Mouse (Mus musculus): ENCODE results near the gene Glrp1.

The Glrp1 gene

GRCm38 (mm10) chr1:88497407-88497806 is 12.5 kb downstream of the Glrp1 start:
- peak in 1 of 2 experiments; percentile 14 for DNase-seq (ENCODE audit: low read depth in 2 of 2, low spot score in 2 of 2)

- DNase-seq (ENCODE audit: low read depth in 2 of 2, low spot score in 2 of 2) = no peak
These were observed 17.5 kb downstream of the Glrp1 start for GRCm38 (mm10) chr1:88492415-88492814.

GRCm38 (mm10) chr1:88491617-88492378 is 18.1 kb downstream of the Glrp1 start:
- DNase-seq (ENCODE audit: low read depth in 2 of 2, low spot score in 2 of 2) = no peak

GRCm38 (mm10) chr1:88490164-88490563 is 19.7 kb downstream of the Glrp1 start:
- DNase-seq (ENCODE audit: low read depth in 2 of 2, low spot score in 2 of 2) = no peak

- no peak for DNase-seq (ENCODE audit: low read depth in 2 of 2, low spot score in 2 of 2)
These were observed 20.9 kb downstream of the Glrp1 start for GRCm38 (mm10) chr1:88488957-88489356.

- DNase-seq (ENCODE audit: low read depth in 2 of 2, low spot score in 2 of 2) = no peak
These were observed 23.5 kb downstream of the Glrp1 start for GRCm38 (mm10) chr1:88486336-88486735.

GRCm38 (mm10) chr1:88484059-88484458 is 25.8 kb downstream of the Glrp1 start:
- no peak for DNase-seq (ENCODE audit: low read depth in 2 of 2, low spot score in 2 of 2)

- no peak for DNase-seq (ENCODE audit: low read depth in 2 of 2, low spot score in 2 of 2)
These were observed 27.4 kb downstream of the Glrp1 start for GRCm38 (mm10) chr1:88482142-88483099.

GRCm38 (mm10) chr1:88480594-88480993 is 29.3 kb downstream of the Glrp1 start:
- no peak for DNase-seq (ENCODE audit: low read depth in 2 of 2, low spot score in 2 of 2)

GRCm38 (mm10) chr1:88478205-88478604 is 31.7 kb downstream of the Glrp1 start:
- no peak for DNase-seq (ENCODE audit: low read depth in 2 of 2, low spot score in 2 of 2)

GRCm38 (mm10) chr1:88476554-88477085 is 33.2 kb downstream of the Glrp1 start:
- DNase-seq (ENCODE audit: low read depth in 2 of 2, low spot score in 2 of 2) = no peak

GRCm38 (mm10) chr1:88475502-88475953 is 34.3 kb downstream of the Glrp1 start:
- DNase-seq (ENCODE audit: low read depth in 2 of 2, low spot score in 2 of 2) = peak; percentile 54 to 68

- peak; percentile 44 to 67 for DNase-seq (ENCODE audit: low read depth in 2 of 2, low spot score in 2 of 2)
These were observed 35.3 kb downstream of the Glrp1 start for GRCm38 (mm10) chr1:88474598-88474997.

GRCm38 (mm10) chr1:88473899-88474298 is 36.0 kb downstream of the Glrp1 start:
- DNase-seq (ENCODE audit: low read depth in 2 of 2, low spot score in 2 of 2) = no peak

GRCm38 (mm10) chr1:88472258-88472657 is 37.6 kb downstream of the Glrp1 start:
- no peak for DNase-seq (ENCODE audit: low read depth in 2 of 2, low spot score in 2 of 2)

- no peak for DNase-seq (ENCODE audit: low read depth in 2 of 2, low spot score in 2 of 2)
These were observed 40.1 kb downstream of the Glrp1 start for GRCm38 (mm10) chr1:88469746-88470145.

GRCm38 (mm10) chr1:88468335-88468734 is 41.5 kb downstream of the Glrp1 start:
- no peak for DNase-seq (ENCODE audit: low read depth in 2 of 2, low spot score in 2 of 2)

- no peak for DNase-seq (ENCODE audit: low read depth in 2 of 2, low spot score in 2 of 2)
These were observed 42.0 kb downstream of the Glrp1 start for GRCm38 (mm10) chr1:88467866-88468265.

GRCm38 (mm10) chr1:88466325-88467064 is 43.4 kb downstream of the Glrp1 start:
- DNase-seq (ENCODE audit: low read depth in 2 of 2, low spot score in 2 of 2) = no peak

GRCm38 (mm10) chr1:88465722-88466121 is 44.1 kb downstream of the Glrp1 start:
- peak; percentile 19 to 26 for DNase-seq (ENCODE audit: low read depth in 2 of 2, low spot score in 2 of 2)

Measured in CD8-positive naive resting alpha-beta T cell, adult 2 months (primary cell).